Mouse (Mus musculus): Measurements from ENCODE around the gene Epn2.

- TF ChIP-seq POLR2A (IDR thresholded peaks at IDR 0.05; ENCODE audit: borderline replicate concordance, extremely low read depth, low read depth, low read length) (no peak), CTCF (IDR thresholded peaks at IDR 0.05; ENCODE audit: insufficient read depth, low read length) (0 out of 2 replicates have a peak, but pooled peaks have one; percentile 1)
These were observed 6.2 kb downstream of the Epn2 start for GRCm38 (mm10) chr11:61573266-61573665.

Data from lung, adult 2 months (tissue).